In the genomic region with DNA sequence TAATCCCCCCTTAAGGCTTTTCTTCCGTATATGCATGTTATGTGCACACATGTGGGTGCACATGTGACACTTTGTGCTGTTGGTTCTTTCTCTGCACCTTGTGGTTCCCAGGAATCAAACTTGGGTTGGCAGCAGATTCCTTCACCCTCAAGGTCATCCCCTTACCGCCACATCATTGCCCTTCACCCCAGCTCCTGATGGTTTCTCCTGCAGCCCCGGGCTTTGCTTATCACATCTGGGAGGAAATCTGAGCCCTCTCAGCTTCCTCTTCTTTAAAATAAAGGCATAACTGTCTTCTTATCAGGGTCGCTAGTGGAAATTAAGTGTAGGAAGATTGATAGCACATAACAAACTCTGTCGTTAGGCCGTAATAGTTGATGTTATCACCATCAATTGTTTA, we compare ENCODE assay signal across 13 mouse cellular contexts.
"Had no signal": no experiment of that assay in that cellular context is flagged by ENCODE, and none has a peak within 500 bp of the region (broad histone marks: within the 10 kb centered on the region; RNA-seq: fewer than 3 reads in every experiment).

No protein-coding gene starts in this region.

- DNase-seq: kidney, adult 9 months; kidney, postnatal 4 days; lung, adult 2 months; lung, postnatal 36 days; retina, postnatal 1 day; thymus, postnatal 36 days had no signal

- H3K27ac ChIP-seq: left cerebral cortex, adult 2 months; limb, embryonic 10.5 days; liver, embryonic 15.5 days; midbrain, embryonic 10.5 days; neural tube, embryonic 13.5 days had no signal

- H3K4me3 ChIP-seq: left cerebral cortex, adult 2 months; limb, embryonic 10.5 days; liver, embryonic 15.5 days; midbrain, embryonic 10.5 days; neural tube, embryonic 13.5 days had no signal

- ATAC-seq: lung, postnatal 0 days; midbrain, embryonic 16.5 days had no signal
